Mouse (Mus musculus): ENCODE results near the gene Hipk4. TPM values are rescaled to one million over a fixed set of nuclear protein-coding genes. Genes with fewer than 3 reads are reported as not detected.

Gene Hipk4
- polyA plus RNA-seq, 1 experiment: not detected

DNA sequence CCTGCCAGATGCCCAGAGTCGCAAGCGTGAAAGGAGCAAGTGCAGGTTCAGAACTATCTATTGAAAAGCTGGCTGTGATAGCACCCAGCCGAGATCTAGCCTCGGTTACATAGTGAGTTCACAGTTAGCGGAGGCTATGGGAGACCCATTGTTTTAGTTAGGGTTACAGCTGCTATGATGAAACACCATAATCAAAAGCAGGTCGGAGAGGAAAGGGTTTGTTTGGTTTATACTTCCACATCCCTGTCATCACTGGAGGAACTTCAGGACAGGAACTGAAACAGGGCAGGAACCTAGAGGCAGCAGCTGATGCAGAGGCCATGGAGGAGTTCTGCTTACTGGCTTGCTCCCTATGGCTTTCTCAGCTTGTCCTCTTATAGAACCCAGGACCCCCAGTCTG is 54.5 kb downstream of the Hipk4 start:
- Histone ChIP-seq H3K4me3 (ENCODE audit: insufficient read depth, low read depth, low read length) (no peak overlapping the region), H3K27ac (replicated peaks; ENCODE audit: low read depth, low read length) (peak overlapping the region; percentile 56), H3K4me1 (ENCODE audit: control insufficient read depth, insufficient read depth, insufficient read length, low read length) (peaks cover 20% of the 10 kb centered on the region)

DNA sequence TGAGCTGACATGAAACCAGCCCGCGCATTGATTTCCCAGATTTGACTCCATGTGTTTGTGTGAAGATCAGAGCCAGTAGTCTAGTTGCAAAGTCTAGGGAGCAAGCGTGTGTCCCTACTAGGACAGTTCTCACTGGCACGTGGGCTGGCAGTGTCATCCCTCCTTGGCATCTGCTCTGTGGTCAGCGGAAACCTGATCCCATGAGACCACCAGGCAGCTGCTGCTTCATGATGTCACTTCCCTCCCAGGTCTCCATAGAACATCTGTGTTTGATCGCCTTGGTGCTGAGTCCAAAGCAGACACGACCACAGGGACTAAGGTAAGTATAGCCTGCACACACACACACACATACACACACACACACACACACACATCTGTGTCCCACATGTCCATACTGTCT is 55.4 kb downstream of the Hipk4 start:
- H3K4me3 ChIP-seq (ENCODE audit: insufficient read depth, low read depth, low read length): no peak overlapping the region
- peaks cover 20% of the 10 kb centered on the region for H3K4me1 ChIP-seq (ENCODE audit: control insufficient read depth, insufficient read depth, insufficient read length, low read length)
- H3K27ac ChIP-seq (replicated peaks; ENCODE audit: low read depth, low read length): peak overlapping the region; percentile 87

DNA sequence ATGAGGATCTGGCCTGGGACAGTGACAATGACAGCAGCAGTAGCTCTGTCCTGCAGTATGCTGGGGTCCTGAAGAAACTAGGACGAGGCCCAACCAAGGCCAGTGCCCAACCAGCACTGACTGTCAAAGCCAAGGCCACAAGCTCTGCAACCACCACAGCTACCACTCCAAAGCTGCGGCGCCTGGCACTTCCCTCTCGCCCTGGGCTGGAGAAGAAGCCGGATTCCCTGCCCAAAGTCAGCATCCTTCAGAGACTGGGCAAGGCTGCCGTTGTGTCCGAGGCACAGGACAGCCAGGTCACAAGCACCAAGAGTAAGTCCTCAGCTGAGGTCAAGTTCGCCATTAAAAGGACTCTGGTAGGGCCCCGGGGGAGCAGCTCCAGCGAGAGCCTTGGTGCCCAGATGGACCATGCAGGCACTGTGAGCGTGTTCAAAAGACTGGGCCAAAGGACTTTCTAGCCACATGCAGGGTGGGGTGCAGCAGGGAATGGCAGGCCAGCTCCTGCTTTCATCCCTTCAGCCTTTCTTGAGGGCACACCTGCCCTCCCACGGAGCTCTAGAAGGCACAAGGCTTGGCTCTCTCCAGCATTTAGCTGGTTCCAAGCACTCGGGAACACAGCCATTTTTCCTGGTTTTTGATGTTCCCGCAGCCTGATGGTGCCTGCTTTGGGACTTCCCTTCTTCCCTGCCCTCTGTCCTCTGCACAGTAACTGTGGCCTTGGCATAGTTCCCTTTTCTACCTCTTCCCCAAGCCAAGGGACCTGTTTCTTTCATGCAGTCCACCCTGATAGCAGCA is 57.5 kb downstream of the Hipk4 start:
- Histone ChIP-seq H3K4me1 (ENCODE audit: control insufficient read depth, insufficient read depth, insufficient read length, low read length) (peaks cover 20% of the 10 kb centered on the region), H3K27ac (replicated peaks; ENCODE audit: low read depth, low read length) (peak overlapping the region; percentile 70), H3K4me3 (ENCODE audit: insufficient read depth, low read depth, low read length) (no peak overlapping the region)

Other genes starting within 250 kb of the Hipk4 start
- 22.8 and 25.9 TPM in 2 replicates for gene Ltbp4, start 185.6 kb upstream of the Hipk4 start, polyA plus RNA-seq (2012; ENCODE audit: insufficient read depth, insufficient read length, missing spikeins)
- 11.6 TPM in 2 replicates for gene Shkbp1, start 167.2 kb upstream of the Hipk4 start, polyA plus RNA-seq (2012; ENCODE audit: insufficient read depth, insufficient read length, missing spikeins)
- 3.5 TPM in 1 of 2 replicates, not detected in the other for gene Gm20479, start 165.8 kb upstream of the Hipk4 start, polyA plus RNA-seq (2012; ENCODE audit: insufficient read depth, insufficient read length, missing spikeins)
- gene Sptbn4, start 75.6 kb upstream of the Hipk4 start, polyA plus RNA-seq (2012; ENCODE audit: insufficient read depth, insufficient read length, missing spikeins): 0.20 TPM in 1 of 2 replicates, not detected in the other
- gene Blvrb, start 75.3 kb upstream of the Hipk4 start, polyA plus RNA-seq (2012; ENCODE audit: insufficient read depth, insufficient read length, missing spikeins): 80.2 and 109 TPM in 2 replicates
- gene Sertad3, start 49.5 kb upstream of the Hipk4 start, polyA plus RNA-seq (2012; ENCODE audit: insufficient read depth, insufficient read length, missing spikeins): 4.2 and 8.3 TPM in 2 replicates
- 10.1 and 13.6 TPM in 2 replicates for gene Sertad1, start 36.4 kb upstream of the Hipk4 start, polyA plus RNA-seq (2012; ENCODE audit: insufficient read depth, insufficient read length, missing spikeins)
- gene Prx, start 23.9 kb upstream of the Hipk4 start, polyA plus RNA-seq (2012; ENCODE audit: insufficient read depth, insufficient read length, missing spikeins): 0.32 and 0.50 TPM in 2 replicates
- 23.5 and 27.8 TPM in 2 replicates for gene Pld3, start 30.0 kb downstream of the Hipk4 start, polyA plus RNA-seq (2012; ENCODE audit: insufficient read depth, insufficient read length, missing spikeins)
- gene 2310022A10Rik, start 30.0 kb downstream of the Hipk4 start, polyA plus RNA-seq (2012; ENCODE audit: insufficient read depth, insufficient read length, missing spikeins): 5.8 and 12.3 TPM in 2 replicates
- gene Akt2, start 68.3 kb downstream of the Hipk4 start, polyA plus RNA-seq (2012; ENCODE audit: insufficient read depth, insufficient read length, missing spikeins): 294 and 321 TPM in 2 replicates
- gene Ttc9b, start 130.6 kb downstream of the Hipk4 start, polyA plus RNA-seq (2012; ENCODE audit: insufficient read depth, insufficient read length, missing spikeins): not detected in 2 replicates
- gene Map3k10, start 151.3 kb downstream of the Hipk4 start, polyA plus RNA-seq (2012; ENCODE audit: insufficient read depth, insufficient read length, missing spikeins): 13.0 and 13.2 TPM in 2 replicates
- gene Zfp607b, start 166.1 kb downstream of the Hipk4 start, polyA plus RNA-seq (2012; ENCODE audit: insufficient read depth, insufficient read length, missing spikeins): 1.3 and 3.1 TPM in 2 replicates
- 4.9 and 5.1 TPM in 2 replicates for gene Zfp60, start 208.1 kb downstream of the Hipk4 start, polyA plus RNA-seq (2012; ENCODE audit: insufficient read depth, insufficient read length, missing spikeins)